ENCODE assay signal across 8 mouse cellular contexts in the genomic region with DNA sequence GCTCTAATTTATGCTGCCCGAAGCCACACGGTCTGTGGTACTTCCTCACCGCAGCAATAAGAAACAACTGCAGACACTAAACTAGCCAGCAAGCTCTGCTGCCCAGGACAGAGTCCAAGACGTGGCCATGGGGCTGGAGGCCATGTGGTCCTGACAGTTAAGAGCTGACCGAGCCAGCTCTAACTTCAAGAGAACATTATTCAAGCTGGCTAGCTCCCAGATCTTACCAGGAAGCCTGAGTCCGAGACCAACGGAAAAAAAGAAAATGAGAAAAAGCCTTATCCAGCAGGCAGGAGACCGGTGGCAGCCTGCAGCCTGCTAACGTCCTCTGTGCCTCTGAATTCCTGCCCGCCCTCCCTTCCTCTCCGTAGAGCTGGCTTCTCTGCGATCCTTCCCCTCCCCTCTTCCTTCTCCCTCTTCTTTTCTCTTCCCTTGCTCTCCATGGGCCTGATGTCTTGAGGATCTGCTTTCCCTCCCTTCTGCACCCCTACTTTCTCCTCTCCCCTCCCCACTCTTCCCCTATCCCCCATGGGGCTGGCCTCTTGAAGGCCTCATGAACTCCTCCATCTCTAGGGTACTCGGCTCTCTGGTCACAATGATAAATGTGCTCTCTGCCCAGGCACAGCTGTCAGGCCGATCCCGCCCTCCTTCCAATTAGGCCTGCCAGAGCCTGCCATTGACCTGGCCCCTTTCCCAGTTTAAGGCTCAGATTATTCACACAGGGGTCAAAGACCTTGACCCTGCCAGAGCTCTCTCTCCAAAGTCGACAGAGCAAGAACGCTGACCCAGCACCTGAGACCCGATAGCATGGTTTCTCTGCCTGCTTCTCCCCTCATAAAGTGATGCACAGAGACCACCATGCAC. TPM values are rescaled to one million over a fixed set of nuclear protein-coding genes. Genes with fewer than 3 reads are reported as not detected.
DNase-seq lines count a peak whose midpoint lies in the region; ATAC-seq lines count a peak whose summit lies in the region.

No protein-coding gene starts in this region.

- 0 out of 2 replicates have a peak overlapping the region, but pooled peaks have one; percentile 21 for H3K4me2 ChIP-seq in heart, embryonic 15.5 days
- H3K4me2 ChIP-seq in limb, embryonic 12.5 days, result peak overlapping the region; percentile 24
- no peak overlapping the region for H3K4me2 ChIP-seq in forebrain, embryonic 13.5 days

- no peaks in the 10 kb centered on the region for H3K27me3 ChIP-seq in heart, embryonic 15.5 days
- no peaks in the 10 kb centered on the region for H3K27me3 ChIP-seq in heart, embryonic 10.5 days (ENCODE audit: insufficient read depth, poor library complexity, severe bottlenecking)
- peaks cover 7% of the 10 kb centered on the region for H3K27me3 ChIP-seq in limb, embryonic 12.5 days
- H3K27me3 ChIP-seq in forebrain, embryonic 13.5 days, result no peaks in the 10 kb centered on the region

- no peaks in the 10 kb centered on the region for H3K9me3 ChIP-seq in heart, embryonic 15.5 days (replicated peaks)
- H3K9me3 ChIP-seq in heart, embryonic 10.5 days, result peaks cover 2% of the 10 kb centered on the region; the same call in 1 of the 2 replicates
- H3K9me3 ChIP-seq in limb, embryonic 12.5 days, result peaks cover 10% of the 10 kb centered on the region
- H3K9me3 ChIP-seq in forebrain, embryonic 13.5 days (replicated peaks), result peaks cover 9% of the 10 kb centered on the region; the same call in 1 of the 2 replicates

- 34% methylated on average over 18 of the region's 18 CpGs for WGBS in heart, embryonic 15.5 days
- WGBS in heart, embryonic 10.5 days, result 43% methylated on average over 18 of the region's 18 CpGs
- 13% methylated on average over 18 of the region's 18 CpGs for WGBS in limb, embryonic 12.5 days
- 60% methylated on average over 18 of the region's 18 CpGs for WGBS in forebrain, embryonic 13.5 days

- H3K36me3 ChIP-seq in heart, embryonic 15.5 days, result no peaks in the 10 kb centered on the region
- H3K36me3 ChIP-seq in heart, embryonic 10.5 days, result no peaks in the 10 kb centered on the region
- no peaks in the 10 kb centered on the region for H3K36me3 ChIP-seq in limb, embryonic 12.5 days
- no peaks in the 10 kb centered on the region for H3K36me3 ChIP-seq in forebrain, embryonic 13.5 days (ENCODE audit: poor library complexity, severe bottlenecking)

- peak; percentile 39 for ATAC-seq in heart, embryonic 15.5 days (replicated peaks; ENCODE audit: insufficient number of reproducible peaks, insufficient read depth, low FRiP score, low read depth)
- 0 out of 2 replicates have a peak, but pooled peaks have one; percentile 31 for ATAC-seq in limb, embryonic 12.5 days (ENCODE audit: insufficient number of reproducible peaks, insufficient read depth, low FRiP score, low TSS enrichment, low read depth)
- ATAC-seq in forebrain, embryonic 13.5 days, result no peak

- H3K4me3 ChIP-seq in heart, embryonic 15.5 days, result no peak overlapping the region
- H3K4me3 ChIP-seq in heart, embryonic 10.5 days, result no peak overlapping the region
- H3K4me3 ChIP-seq in limb, embryonic 12.5 days (replicated peaks), result no peak overlapping the region
- no peak overlapping the region for H3K4me3 ChIP-seq in forebrain, embryonic 13.5 days

- no peak overlapping the region for H3K9ac ChIP-seq in heart, embryonic 15.5 days
- no peak overlapping the region for H3K9ac ChIP-seq in limb, embryonic 12.5 days (replicated peaks)
- H3K9ac ChIP-seq in forebrain, embryonic 13.5 days, result no peak overlapping the region

- intact Hi-C loops in heart, postnatal 10 days (cut with DNase I), result no loop called here

- H3K4me1 ChIP-seq in heart, embryonic 15.5 days (replicated peaks), result peaks cover 9% of the 10 kb centered on the region; the same call in 1 of the 2 replicates
- H3K4me1 ChIP-seq in heart, embryonic 10.5 days, result peaks cover 13% of the 10 kb centered on the region
- H3K4me1 ChIP-seq in limb, embryonic 12.5 days (replicated peaks), result peaks cover 10% of the 10 kb centered on the region
- 0 out of 2 replicates have a peak, but pooled peaks cover 7% of the 10 kb centered on the region for H3K4me1 ChIP-seq in forebrain, embryonic 13.5 days

- H3K27ac ChIP-seq in heart, embryonic 15.5 days, result no peak overlapping the region
- no peak overlapping the region for H3K27ac ChIP-seq in heart, embryonic 10.5 days
- no peak overlapping the region for H3K27ac ChIP-seq in limb, embryonic 12.5 days
- no peak overlapping the region for H3K27ac ChIP-seq in forebrain, embryonic 13.5 days

- DNase-seq in heart, embryonic 10.5 days (ENCODE audit: low spot score), result no peak
- peak; percentile 41 for DNase-seq in adrenal gland, postnatal 14 days
- peak; percentile 31 to 38 for DNase-seq in heart, postnatal 10 days
- DNase-seq in left cerebral cortex, adult 11 months (ENCODE audit: low spot score), result no peak
- no peak for DNase-seq in thymus, postnatal 14 days

RNA-seq across cellular contexts. Expression of gene Castor2, which starts 18.6 kb away (rescaled TPM):
- 5.0 and 6.2 TPM in 2 replicates for polyA plus RNA-seq in heart, embryonic 15.5 days (2015; fragmentation: Nextera tagmentation; extraction: Ambion mirVana)
- 5.1 and 5.8 TPM in 2 replicates for polyA plus RNA-seq in heart, embryonic 10.5 days (2016; fragmentation: Nextera tagmentation; extraction: Ambion mirVana)
- total RNA-seq in adrenal gland, postnatal 14 days (2021), result 11.2 and 12.9 TPM in 2 replicates
- 10 to 100 TPM; 21.4 to 23.4 TPM for total RNA-seq in heart, postnatal 10 days (2021)
- polyA plus RNA-seq in limb, embryonic 12.5 days (2016; fragmentation: Nextera tagmentation; extraction: Ambion mirVana), result 13.2 and 14.1 TPM in 2 replicates
- 22.6 and 24.1 TPM in 2 replicates for polyA plus RNA-seq in forebrain, embryonic 13.5 days (2015; fragmentation: Nextera tagmentation; extraction: Ambion mirVana)

Comparison
In these comparisons a context has a peak if more than half of its experiments do, and no peak if none do; other contexts are left out.
1. DNase-seq: peak in adrenal gland, postnatal 14 days (single experiment) and heart, postnatal 10 days (2 of 2); none in heart, embryonic 10.5 days (single experiment), left cerebral cortex, adult 11 months (single experiment) and thymus, postnatal 14 days (single experiment).